Mouse (Mus musculus) hindbrain, embryonic 16.5 days (tissue): ENCODE results near the gene Il1rl2. TPM values are rescaled to one million over a fixed set of nuclear protein-coding genes. Genes with fewer than 3 reads are reported as not detected.

Experiments
- ATAC-seq: fragments of 200-750 bp; cut with Nextera tagmentation; 2 replicates; pipeline ENCODE4 v1.8.0; 2017; ENCODE audit warnings: moderate TSS enrichment, moderate library complexity
- H3K27ac ChIP-seq: fragments of 300-500 bp; sonication (generic); 2 replicates; pipeline ENCODE4 v1.5.1; 2014; ENCODE audit warnings: low read depth, mild to moderate bottlenecking, control low read depth, low read length, moderate library complexity
- H3K27me3 ChIP-seq: fragments of 300-500 bp; sonication (generic); replicated peaks from 2 replicates; pipeline ENCODE4 v1.6.1; 2014; ENCODE audit warnings: low read length; ENCODE audit not compliant: control insufficient read depth, insufficient read depth
- H3K36me3 ChIP-seq: fragments of 300-500 bp; sonication (generic); 2 replicates; pipeline ENCODE4 v1.6.1; 2014; ENCODE audit warnings: mild to moderate bottlenecking, low read length, moderate library complexity, mixed read lengths; ENCODE audit not compliant: control insufficient read depth, insufficient read depth
- H3K4me1 ChIP-seq: fragments of 300-500 bp; sonication (generic); 2 replicates; pipeline ENCODE4 v1.6.1; 2014; ENCODE audit warnings: low read depth, low read length; ENCODE audit not compliant: control insufficient read depth, insufficient read depth
- H3K4me2 ChIP-seq: fragments of 300-500 bp; sonication (generic); 2 replicates; pipeline ENCODE4 v1.6.1; 2014; ENCODE audit warnings: mild to moderate bottlenecking, low read length, control low read depth, moderate library complexity
- H3K4me3 ChIP-seq: fragments of 300-500 bp; sonication (generic); 2 replicates; pipeline ENCODE4 v1.5.1; 2014; ENCODE audit warnings: mild to moderate bottlenecking, low read length, control low read depth, moderate library complexity
- H3K9ac ChIP-seq: fragments of 300-500 bp; sonication (generic); 2 replicates; pipeline ENCODE4 v1.6.1; 2014; ENCODE audit warnings: low read depth, mild to moderate bottlenecking, control low read depth, low read length, moderate library complexity
- H3K9me3 ChIP-seq: fragments of 300-500 bp; sonication (generic); 2 replicates; pipeline ENCODE4 v1.6.1; 2014; ENCODE audit warnings: mild to moderate bottlenecking, low read length, moderate library complexity; ENCODE audit not compliant: control insufficient read depth
- WGBS: fragments of 180-500 bp; shearing (Covaris S2); extraction: QIAGEN DNeasy Blood & Tissue Kit; methylation state at CpG from one replicate; pipeline ENCODE4 v1.1.7; 2014; 5-methylcytosine and 5-hydroxymethylcytosine counted together
- polyA plus RNA-seq: library from polyadenylated mRNA; unstranded; fragments of >200 nt; fragmentation: Nextera tagmentation; extraction: Ambion mirVana; gene quantifications from 2 replicates; pipeline ENCODE4 v1.2.1, GENCODE M21; 2015

Gene Il1rl2
- polyA plus RNA-seq, 1 experiment from 2014 or later: 0.79 TPM

GRCm38 (mm10) chr1:40340102-40340501 lies 15.7 kb downstream of the Il1rl2 start:
- Histone ChIP-seq H3K36me3 (no peaks in the 10 kb centered on the region), H3K27me3 (no peaks in the 10 kb centered on the region), H3K9me3 (no peaks in the 10 kb centered on the region), H3K9ac (no peak overlapping the region), H3K4me2 (no peak overlapping the region), H3K27ac (no peak overlapping the region), H3K4me3 (no peak overlapping the region), H3K4me1 (no peaks in the 10 kb centered on the region)
- 87% methylated on average over 4 of the region's 4 CpGs for WGBS
- no peak for ATAC-seq

DNA sequence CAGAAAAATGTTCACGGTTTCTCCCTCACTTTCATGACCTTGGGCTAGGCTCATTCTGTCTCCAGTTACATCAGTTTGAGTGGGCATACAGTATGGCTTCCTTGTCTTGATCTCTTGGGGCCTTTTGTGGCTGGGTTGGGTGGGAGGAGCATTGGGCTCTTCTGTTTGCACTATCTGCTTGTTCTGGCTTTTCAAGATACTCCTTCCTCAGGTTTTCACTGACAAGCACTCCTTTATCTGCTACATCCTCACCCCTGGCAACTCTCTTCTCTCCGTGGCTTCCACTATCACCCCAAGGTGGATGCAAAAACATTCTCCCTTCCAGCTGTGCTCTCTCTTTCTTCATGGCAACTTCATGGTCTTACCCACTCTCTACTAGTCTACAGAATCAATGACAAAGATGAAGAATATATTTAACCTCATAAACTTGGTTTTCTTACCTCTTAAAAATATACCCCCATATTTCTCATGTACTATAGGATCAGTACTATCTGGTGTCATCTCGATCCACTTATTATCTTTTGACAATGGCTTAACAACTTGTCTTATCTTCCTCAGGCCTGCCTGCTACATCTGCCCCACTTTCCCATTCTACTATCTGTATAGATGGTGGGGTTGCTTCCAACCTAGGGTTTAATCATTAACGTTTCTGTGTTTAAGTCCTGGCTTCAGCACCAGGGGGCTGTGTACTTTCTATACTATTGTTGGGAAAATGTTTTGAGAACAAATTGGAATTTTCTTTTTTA lies 27.9 kb downstream of the Il1rl2 start:
- Histone ChIP-seq H3K36me3 (no peaks in the 10 kb centered on the region), H3K4me2 (no peak overlapping the region), H3K9me3 (no peaks in the 10 kb centered on the region), H3K27me3 (no peaks in the 10 kb centered on the region), H3K4me1 (no peaks in the 10 kb centered on the region), H3K27ac (no peak overlapping the region), H3K4me3 (no peak overlapping the region), H3K9ac (no peak overlapping the region)
- no peak for ATAC-seq
- 81% methylated on average over 4 of the region's 4 CpGs for WGBS

GRCm38 (mm10) chr1:40352904-40353286 lies 28.5 kb downstream of the Il1rl2 start:
- Histone ChIP-seq H3K27me3 (no peaks in the 10 kb centered on the region), H3K4me2 (no peak overlapping the region), H3K9ac (no peak overlapping the region), H3K27ac (no peak overlapping the region), H3K36me3 (no peaks in the 10 kb centered on the region), H3K4me3 (no peak overlapping the region), H3K9me3 (no peaks in the 10 kb centered on the region), H3K4me1 (no peaks in the 10 kb centered on the region)
- WGBS: 59% methylated on average over 2 of the region's 2 CpGs
- no peak for ATAC-seq

- no peak overlapping the region for H3K9ac ChIP-seq
- no peak overlapping the region for H3K4me2 ChIP-seq
- no peaks in the 10 kb centered on the region; the same call in 1 of the 2 replicates for H3K27me3 ChIP-seq
- no peak for ATAC-seq
- no peak overlapping the region for H3K27ac ChIP-seq
- no peaks in the 10 kb centered on the region for H3K9me3 ChIP-seq
- no peaks in the 10 kb centered on the region for H3K4me1 ChIP-seq
- H3K36me3 ChIP-seq: no peaks in the 10 kb centered on the region
- 89% methylated on average over 3 of the region's 3 CpGs for WGBS
- H3K4me3 ChIP-seq: no peak overlapping the region
Observed at GRCm38 (mm10) chr1:40354665-40355064, 30.3 kb downstream of the Il1rl2 start.

GRCm38 (mm10) chr1:40355431-40355843 lies 31.0 kb downstream of the Il1rl2 start:
- no peak overlapping the region for H3K4me2 ChIP-seq
- H3K4me3 ChIP-seq: no peak overlapping the region
- ATAC-seq: no peak
- H3K36me3 ChIP-seq: no peaks in the 10 kb centered on the region
- H3K27ac ChIP-seq: no peak overlapping the region
- no peak overlapping the region for H3K9ac ChIP-seq
- WGBS: 91% methylated on average over 4 of the region's 4 CpGs
- no peaks in the 10 kb centered on the region for H3K4me1 ChIP-seq
- no peaks in the 10 kb centered on the region for H3K9me3 ChIP-seq
- H3K27me3 ChIP-seq: no peaks in the 10 kb centered on the region; the same call in 1 of the 2 replicates

- Histone ChIP-seq H3K9me3 (no peaks in the 10 kb centered on the region), H3K27me3 (no peaks in the 10 kb centered on the region; the same call in 1 of the 2 replicates), H3K4me2 (no peak overlapping the region), H3K4me3 (no peak overlapping the region), H3K36me3 (no peaks in the 10 kb centered on the region), H3K4me1 (no peaks in the 10 kb centered on the region), H3K9ac (no peak overlapping the region), H3K27ac (no peak overlapping the region)
- 83% methylated on average over 10 of the region's 10 CpGs for WGBS
- ATAC-seq: no peak
Observed at GRCm38 (mm10) chr1:40355904-40356521, 31.6 kb downstream of the Il1rl2 start.

DNA sequence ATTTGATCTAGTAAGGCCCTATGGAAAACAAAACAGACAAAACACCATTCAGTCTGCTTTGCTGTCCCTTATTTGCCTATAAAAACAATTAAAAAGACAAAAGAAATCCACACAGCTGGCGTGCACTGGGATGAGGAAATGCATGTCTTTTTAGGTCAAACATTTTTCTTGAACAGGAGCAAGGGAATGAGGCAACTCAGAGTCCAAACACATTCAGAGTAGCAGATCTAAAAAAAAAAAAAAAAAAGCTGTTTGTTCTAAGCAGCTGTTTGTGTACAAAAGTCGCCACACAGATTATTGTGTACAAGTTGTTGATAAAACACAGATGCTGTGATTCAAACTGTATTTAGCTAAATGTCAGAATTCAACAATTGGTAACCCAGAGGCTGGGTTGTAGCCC lies 33.5 kb downstream of the Il1rl2 start:
- Histone ChIP-seq H3K9ac (no peak overlapping the region), H3K4me3 (no peak overlapping the region), H3K4me2 (no peak overlapping the region), H3K4me1 (no peaks in the 10 kb centered on the region), H3K36me3 (no peaks in the 10 kb centered on the region), H3K27me3 (no peaks in the 10 kb centered on the region; the same call in 1 of the 2 replicates), H3K9me3 (no peaks in the 10 kb centered on the region), H3K27ac (no peak overlapping the region)
- no peak for ATAC-seq
- 44% methylated on average over 2 of the region's 2 CpGs for WGBS

DNA sequence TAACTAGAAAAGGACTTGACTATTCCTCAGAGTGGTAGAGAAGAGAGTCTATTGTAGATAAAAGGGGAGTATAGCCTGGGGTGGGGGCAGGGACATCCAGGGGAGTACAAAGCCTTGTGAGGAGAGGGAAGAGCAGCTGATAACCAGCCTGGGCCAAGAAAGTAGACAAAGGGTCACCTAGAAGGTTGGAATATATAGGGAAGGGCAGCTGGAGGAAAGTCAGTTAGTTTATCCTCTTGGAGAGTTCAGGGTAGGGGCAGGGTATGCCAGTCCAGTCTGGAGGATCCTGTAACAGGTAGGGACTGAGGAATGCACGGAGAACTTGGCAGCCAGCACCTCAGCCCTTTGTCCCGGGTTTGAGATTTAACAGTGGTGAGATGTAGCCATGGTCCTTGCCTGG lies 33.9 kb downstream of the Il1rl2 start:
- Histone ChIP-seq H3K9me3 (no peaks in the 10 kb centered on the region), H3K27ac (no peak overlapping the region), H3K4me3 (no peak overlapping the region), H3K27me3 (no peaks in the 10 kb centered on the region; the same call in 1 of the 2 replicates), H3K9ac (no peak overlapping the region), H3K4me1 (no peaks in the 10 kb centered on the region), H3K36me3 (no peaks in the 10 kb centered on the region), H3K4me2 (no peak overlapping the region)
- ATAC-seq: no peak
- WGBS: 71% methylated on average over 2 of the region's 2 CpGs

DNA sequence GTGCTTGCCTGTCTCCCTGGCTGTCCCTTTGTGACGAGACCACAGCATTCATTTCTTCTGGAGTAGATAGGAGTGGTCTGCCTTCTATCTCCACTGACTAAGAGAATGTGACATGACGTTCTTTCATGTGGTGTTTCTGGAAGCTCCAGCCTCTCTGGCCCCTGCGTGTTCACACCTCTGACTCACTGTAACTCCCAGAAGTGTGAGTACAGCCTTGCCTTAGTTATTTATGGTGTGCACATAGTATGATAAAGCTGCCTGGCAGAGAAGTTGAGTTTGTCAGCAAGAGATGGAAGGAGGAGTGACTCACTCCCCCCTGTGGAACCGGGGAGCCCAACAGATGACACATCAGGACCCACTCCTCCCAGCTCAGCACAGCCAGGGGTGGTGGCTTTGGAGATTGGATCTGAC lies 34.4 kb downstream of the Il1rl2 start:
- 85% methylated on average over 4 of the region's 4 CpGs for WGBS
- no peaks in the 10 kb centered on the region for H3K4me1 ChIP-seq
- no peak overlapping the region for H3K4me2 ChIP-seq
- H3K4me3 ChIP-seq: no peak overlapping the region
- H3K9ac ChIP-seq: no peak overlapping the region
- no peaks in the 10 kb centered on the region for H3K36me3 ChIP-seq
- ATAC-seq: no peak
- H3K9me3 ChIP-seq: no peaks in the 10 kb centered on the region
- no peak overlapping the region for H3K27ac ChIP-seq
- no peaks in the 10 kb centered on the region; the same call in 1 of the 2 replicates for H3K27me3 ChIP-seq
